Mouse (Mus musculus) testis, postnatal 10 days (tissue): ENCODE measurements at regions not wholly inside any gene's neighbourhood (a gene's known extent, or its start where the extent isn't known, plus 50 kb on each side); places are given as distances from the start of the nearest gene placed in this dataset.

Experiments
- DNase-seq: peaks from one replicate; pipeline ENCODE4 v3.0.0; 2021; ENCODE audit warnings: low spot score

GRCm38 (mm10) chr7:70972023-70972400 lies 379.3 kb downstream of the Gm10295 start:
- no peak for DNase-seq

- DNase-seq: no peak
Measured at GRCm38 (mm10) chr7:70971323-70972022, 379.8 kb downstream of the Gm10295 start.

DNA sequence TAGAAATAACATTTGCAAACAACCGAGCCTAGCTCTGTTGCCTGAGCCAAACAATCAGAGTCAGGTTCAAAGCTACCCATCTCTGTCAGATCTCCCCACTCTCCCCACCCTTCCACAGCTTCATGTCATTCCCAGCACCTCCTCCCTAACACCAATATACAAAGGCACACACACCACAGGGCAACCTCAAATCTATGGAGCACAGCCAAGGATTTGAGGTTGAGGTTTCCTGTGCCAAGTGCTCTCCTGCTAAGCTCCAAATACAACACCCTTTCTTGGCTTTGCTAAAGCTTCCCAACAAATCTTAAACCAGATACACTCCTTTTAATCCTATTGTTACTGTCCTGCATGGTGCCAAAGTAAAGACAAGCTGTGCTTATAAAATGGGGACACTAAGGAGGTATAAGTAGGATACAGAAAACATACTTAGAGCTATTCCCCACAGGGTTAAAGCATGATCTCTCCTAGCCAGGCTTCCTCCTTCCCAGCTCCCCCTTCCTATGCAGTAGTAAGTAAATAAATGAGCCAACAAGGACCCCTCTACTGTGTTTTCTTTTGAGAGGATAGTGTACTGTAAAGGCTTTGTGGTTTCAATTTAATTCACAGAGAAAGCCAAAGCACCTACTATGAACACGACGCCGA lies 398.8 kb downstream of the Gm10295 start:
- DNase-seq: no peak

- DNase-seq: no peak
Measured at GRCm38 (mm10) chr7:70948281-70948680, 403.0 kb downstream of the Gm10295 start.

DNA sequence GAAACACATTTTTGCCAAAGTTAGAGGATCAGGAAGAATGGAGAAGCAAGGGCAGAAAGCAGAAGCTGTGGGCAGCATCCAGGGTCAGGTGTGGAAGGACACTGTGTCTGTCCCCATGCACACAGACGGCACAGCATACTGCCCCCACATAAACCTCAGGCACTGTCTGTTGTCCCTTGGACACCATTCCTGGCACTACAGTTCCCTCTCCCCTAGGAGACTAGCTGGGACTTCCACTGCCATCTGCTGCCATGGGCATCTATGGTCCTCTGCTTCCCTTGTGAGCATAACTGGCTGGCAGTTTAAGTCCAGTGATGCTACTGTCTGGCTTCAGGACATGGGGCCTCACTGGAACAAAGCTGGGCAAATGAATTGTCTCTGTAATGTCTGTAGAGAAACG lies 405.0 kb downstream of the Gm10295 start:
- DNase-seq: no peak

DNA sequence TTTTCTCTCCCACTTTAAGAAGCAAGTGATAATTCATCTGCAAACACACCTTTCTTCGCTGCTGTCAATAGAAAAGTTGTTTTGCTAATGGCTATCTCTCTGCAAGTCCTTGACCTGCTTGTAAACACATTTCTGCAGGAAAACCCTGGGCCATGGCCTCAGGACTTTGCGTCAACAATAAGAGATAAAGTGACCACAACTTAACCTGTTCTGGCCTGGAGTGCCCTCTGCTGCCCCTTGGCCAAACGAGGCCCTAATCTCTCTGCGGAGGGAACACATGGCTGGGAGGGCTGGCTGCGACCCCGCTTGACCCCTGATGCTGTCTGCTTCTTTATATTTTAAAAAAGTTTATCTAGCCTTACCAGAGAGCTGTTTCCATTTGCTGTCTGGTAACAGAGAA lies 420.4 kb downstream of the Gm10295 start:
- no peak for DNase-seq

DNA sequence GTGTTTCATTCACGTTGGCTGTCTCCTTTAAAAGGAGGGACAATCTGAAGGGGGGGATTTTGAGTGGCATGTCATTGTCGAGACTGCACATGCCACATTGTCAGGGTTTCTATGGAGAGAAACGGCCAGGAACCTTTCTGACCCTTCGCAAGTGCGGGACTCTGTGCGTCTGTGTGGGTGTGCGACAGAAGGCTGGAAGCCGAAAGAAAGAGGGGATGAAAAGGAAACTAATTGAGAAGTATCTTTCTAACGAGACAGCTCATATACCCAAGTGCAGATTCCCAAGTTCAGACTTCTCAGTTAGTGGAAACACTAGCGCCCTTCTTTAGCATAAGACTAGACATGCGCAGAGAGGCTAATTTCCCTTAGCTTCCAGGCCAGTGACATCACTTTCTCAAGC lies 421.4 kb downstream of the Gm10295 start:
- DNase-seq: no peak

DNA sequence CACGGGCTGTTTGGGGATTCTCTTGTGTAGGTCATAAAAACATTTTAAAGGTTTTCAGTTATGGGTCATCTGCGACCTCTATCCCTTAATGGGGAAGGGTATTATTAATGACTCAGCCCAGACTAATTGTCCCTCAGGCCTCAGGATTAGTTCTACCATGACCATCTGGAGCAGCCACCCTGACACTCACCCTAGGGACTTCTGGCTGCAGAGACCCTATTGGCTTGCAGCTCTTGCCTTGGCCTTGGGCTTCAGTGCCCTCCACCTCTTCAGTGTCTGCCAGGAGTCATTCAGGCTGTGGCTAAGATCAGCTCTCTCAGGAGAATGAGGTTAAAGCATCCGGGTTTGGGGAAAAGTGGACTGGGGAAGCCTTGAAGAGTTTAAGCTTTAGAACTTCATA lies 423.3 kb downstream of the Gm10295 start:
- no peak for DNase-seq

DNA sequence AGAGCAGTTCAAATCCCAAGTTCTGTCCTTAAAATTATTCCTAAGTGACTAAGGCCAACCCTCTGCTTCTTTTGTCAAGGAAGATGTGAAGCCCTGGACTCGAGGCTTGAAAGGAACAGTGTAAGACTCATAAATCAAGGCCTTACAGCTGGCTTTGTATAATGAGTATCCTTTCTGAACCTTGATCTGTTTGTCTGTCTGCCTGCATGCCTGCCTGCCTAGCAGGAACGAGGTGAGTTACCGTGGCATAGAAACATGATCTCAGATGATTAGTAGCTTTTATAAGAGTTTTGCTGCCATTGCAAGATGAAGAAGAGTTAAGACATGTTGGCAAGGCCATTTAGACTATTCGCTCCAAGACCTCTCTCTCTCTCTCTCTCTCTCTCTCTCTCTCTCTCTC lies 434.3 kb downstream of the Gm10295 start:
- DNase-seq: no peak

GRCm38 (mm10) chr7:70908921-70909320 lies 442.4 kb downstream of the Gm10295 start:
- DNase-seq: no peak

DNA sequence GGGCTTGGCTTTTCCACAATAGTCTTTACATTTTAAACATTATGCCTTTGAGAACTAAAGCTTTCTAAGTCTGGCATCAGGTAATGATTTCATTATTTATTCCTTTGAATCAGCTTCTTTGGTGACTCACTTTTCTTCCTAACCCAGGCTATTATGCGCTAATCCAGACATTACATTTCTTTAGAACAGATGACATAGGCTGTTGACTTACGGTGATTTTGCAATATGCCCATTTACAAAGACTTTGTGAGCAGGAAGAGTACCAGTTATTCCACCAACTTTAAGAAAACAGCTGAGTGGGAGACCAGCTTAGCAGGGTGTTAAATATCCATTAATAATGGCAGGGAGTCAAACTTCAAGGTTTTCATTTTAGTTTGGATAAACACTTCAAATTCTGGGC lies 459.6 kb downstream of the Gm10295 start:
- no peak for DNase-seq

DNA sequence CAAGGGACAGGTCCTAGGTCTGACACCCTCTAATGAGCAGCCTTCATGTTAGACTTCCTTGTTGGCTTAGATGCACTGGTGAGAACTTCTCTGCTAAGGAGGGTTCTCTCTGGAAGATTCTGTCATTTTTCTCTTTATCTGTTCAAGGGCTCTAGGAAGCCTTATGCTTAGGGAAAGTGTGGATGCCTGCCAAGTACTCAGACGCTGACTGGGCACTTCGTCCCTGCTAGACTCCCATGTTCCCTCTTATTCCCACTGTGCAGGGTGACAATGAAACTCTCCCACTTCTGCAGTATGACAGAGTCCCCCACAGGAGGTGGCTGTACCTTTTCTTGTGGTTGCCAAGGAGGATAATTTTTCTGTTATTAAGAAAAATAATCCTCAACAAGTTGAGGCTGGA lies 470.8 kb downstream of the Gm10295 start:
- DNase-seq: no peak

GRCm38 (mm10) chr7:70874393-70874792 lies 476.9 kb downstream of the Gm10295 start:
- DNase-seq: no peak

DNA sequence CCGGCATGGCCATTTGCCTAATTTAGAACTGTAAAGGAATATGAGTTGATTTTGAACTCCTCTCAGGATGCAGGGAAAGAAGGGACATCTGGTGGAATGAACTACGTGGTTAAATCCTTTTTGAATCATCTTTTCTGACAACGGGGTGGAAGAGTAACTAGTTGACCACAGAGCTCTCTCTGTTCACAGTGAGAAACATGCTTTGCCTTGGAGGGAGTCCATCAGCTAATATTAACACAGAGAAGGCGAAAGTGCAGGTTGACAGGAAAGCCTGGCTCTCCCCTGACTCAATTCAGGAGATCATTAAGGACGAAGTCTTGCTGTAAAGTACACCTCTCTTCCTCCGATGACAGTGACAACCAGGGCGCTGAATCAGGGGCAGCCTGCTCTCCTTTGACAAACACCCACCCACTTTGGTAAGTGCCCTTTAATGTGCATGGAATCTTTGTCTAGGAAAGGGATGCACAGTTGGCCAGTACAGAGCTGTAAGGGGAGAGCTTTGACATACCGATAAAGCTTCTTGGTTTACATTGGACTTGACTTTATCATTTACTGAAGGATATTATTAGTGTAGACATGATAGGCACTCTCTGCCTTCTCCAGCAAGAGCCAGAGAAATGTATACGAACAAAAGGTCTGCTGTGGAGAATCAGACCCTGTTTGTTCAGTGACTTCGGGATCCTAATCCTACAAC lies 480.3 kb downstream of the Gm10295 start:
- DNase-seq: no peak

- DNase-seq: no peak
Measured at GRCm38 (mm10) chr7:70869125-70869524, 482.2 kb downstream of the Gm10295 start.

- no peak for DNase-seq
Measured at GRCm38 (mm10) chr7:70859957-70860356, 491.3 kb downstream of the Gm10295 start.

GRCm38 (mm10) chr7:70850726-70851125 lies 484.2 kb upstream of the Nr2f2 start:
- no peak for DNase-seq

DNA sequence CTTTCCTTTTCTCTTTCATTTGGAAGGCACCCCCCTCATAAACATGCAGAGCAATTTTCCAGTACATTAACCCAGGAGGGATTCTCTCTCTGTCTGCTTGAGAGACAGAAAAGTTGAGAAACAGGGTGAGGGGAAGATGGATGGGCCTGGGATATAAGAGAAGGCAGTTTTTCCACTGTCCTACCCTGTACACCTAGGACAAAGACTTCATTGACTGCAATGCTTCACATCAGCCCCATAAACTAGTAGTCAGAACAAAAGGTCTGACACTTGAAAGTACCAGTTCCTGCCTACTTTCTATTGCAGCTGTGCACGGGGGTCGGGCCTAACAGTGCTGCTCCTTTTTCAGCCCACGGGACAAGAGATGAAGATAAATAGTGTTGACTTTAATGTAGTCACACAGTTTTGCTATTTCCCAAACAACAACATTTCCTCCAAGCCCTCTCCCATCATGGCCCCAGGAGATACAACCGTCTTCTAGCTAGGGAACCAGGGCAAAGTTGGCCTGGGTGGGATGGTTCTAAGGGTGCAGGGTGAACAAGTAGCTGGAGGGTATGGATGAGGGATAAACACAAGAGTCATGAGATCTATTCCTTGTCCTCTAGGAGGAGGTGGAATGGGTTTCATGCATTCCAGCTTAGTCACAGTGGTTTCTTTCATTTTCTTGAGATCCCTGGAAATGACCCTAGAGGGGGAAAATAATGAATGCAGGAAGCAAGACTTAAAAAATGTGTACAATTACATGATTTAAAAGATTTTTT lies 481.7 kb upstream of the Nr2f2 start:
- DNase-seq: no peak

GRCm38 (mm10) chr7:70847450-70847993 lies 481.0 kb upstream of the Nr2f2 start:
- DNase-seq: no peak

- no peak for DNase-seq
Measured at GRCm38 (mm10) chr7:70846076-70846475, 479.5 kb upstream of the Nr2f2 start.

- DNase-seq: no peak
Measured at GRCm38 (mm10) chr7:70840142-70840541, 473.6 kb upstream of the Nr2f2 start.

DNA sequence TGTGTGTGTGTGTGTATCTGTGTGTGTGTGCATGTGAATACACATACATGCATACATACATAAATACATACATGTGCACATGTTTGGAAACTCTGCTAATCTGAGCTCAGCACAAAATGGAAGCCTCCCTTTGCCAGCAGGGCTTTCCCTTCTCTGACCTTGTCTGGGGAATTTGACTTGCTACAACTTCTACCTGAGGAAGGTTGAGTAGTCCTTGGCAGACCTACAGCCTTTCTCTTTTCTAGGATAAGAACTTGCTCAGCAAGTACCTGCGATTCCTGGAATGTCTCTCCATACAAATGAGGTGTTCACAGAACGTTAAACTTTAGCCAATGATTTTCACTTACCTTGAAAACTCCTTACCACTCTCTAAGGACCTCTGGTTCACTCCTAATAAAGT lies 472.7 kb upstream of the Nr2f2 start:
- no peak for DNase-seq
